Mouse (Mus musculus) cerebellum, adult 11-12 months (tissue): Measurements from ENCODE around the gene Rab2b.

Source experiments
- DNase-seq: peaks from one replicate; pipeline ENCODE4 v3.0.0; 2022

Gene Rab2b

GRCm38 (mm10) chr14:52277210-52277609, 2.1 kb downstream of the Rab2b start:
- DNase-seq: no peak

- DNase-seq: no peak
Observed at GRCm38 (mm10) chr14:52272781-52273180, 6.6 kb downstream of the Rab2b start.

GRCm38 (mm10) chr14:52257484-52258213, 21.7 kb downstream of the Rab2b start, which contains the start of gene Chd8:
TSS of gene Chd8 (minus strand) at chr14:52257780.
- DNase-seq: peak; percentile 99

GRCm38 (mm10) chr14:52256311-52257175, 22.8 kb downstream of the Rab2b start:
- peak; percentile 28 for DNase-seq

DNA sequence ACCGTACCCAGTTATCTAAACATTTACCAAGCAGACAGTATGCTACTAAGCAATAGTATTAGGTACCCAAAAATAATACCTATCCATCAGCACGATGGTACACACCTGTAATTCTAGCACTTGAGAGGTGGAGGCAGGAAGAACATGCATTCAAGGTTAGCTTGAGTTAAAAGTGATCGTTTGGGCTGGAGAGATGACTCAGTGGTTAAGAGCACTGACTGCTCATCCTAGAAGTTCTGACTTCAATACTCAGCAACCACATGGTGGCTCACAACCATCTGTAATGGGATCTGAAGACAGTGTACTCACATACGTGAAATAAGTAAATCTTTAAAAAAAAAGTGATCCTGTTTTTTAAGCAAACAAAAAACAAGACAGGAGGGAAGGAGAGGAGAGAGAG, 33.2 kb downstream of the Rab2b start:
- DNase-seq: no peak

- no peak for DNase-seq
Observed at GRCm38 (mm10) chr14:52244690-52245042, 34.7 kb downstream of the Rab2b start.

GRCm38 (mm10) chr14:52244041-52244689, 35.2 kb downstream of the Rab2b start:
- DNase-seq: peak; percentile 98

DNA sequence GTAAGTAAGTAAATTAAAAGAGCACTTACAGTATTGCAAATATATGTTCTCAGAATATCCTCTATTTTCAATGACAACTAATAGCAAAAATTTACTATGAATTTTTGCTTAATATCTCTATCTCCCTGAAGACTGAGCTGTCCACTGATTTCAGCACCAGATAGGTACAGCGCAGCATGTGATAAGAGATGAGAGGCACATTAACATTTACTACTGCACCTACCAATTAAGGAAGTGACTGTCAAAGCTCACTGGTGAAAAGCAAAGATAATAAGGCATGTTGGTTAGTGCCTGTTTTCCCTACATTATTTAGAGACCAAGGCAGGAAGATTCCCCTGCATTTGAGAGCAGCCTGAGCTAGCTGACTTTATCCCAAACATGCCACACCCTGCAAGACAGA, 43.1 kb downstream of the Rab2b start:
- DNase-seq: no peak

GRCm38 (mm10) chr14:52235165-52235564, 44.2 kb downstream of the Rab2b start:
- DNase-seq: no peak

- DNase-seq: no peak
Observed at GRCm38 (mm10) chr14:52232249-52232648, 47.1 kb downstream of the Rab2b start.

GRCm38 (mm10) chr14:52225972-52226371, 53.4 kb downstream of the Rab2b start:
- DNase-seq: no peak

- no peak for DNase-seq
Observed at GRCm38 (mm10) chr14:52217261-52217660, 62.1 kb downstream of the Rab2b start.
